Mouse (Mus musculus): ENCODE measurements at regions not wholly inside any gene's neighbourhood (a gene's known extent, or its start where the extent isn't known, plus 50 kb on each side); places are given as distances from the start of the nearest gene placed in this dataset.

- Histone ChIP-seq H3K9me3 (ENCODE audit: low read length) (no peaks in the 10 kb centered on the region), H3K27ac (ENCODE audit: low read depth) (no peak overlapping the region), H3K4me1 (ENCODE audit: insufficient read depth) (no peaks in the 10 kb centered on the region), H3K4me2 (ENCODE audit: low read depth, low read length) (no peak overlapping the region), H3K27me3 (ENCODE audit: insufficient read depth, low read length) (no peaks in the 10 kb centered on the region), H3K4me3 (ENCODE audit: low read depth, low read length) (no peak overlapping the region), H3K36me3 (replicated peaks; ENCODE audit: insufficient read depth, low read length) (no peaks in the 10 kb centered on the region), H3K9ac (replicated peaks) (no peak overlapping the region)
- WGBS (ENCODE audit: insufficient replicate concordance) = 48% methylated on average over 1 of the region's 1 CpGs
- ATAC-seq = no peak
- TF ChIP-seq EP300 (IDR thresholded peaks at IDR 0.05; ENCODE audit: low read depth) (no peak), CTCF (IDR thresholded peaks at IDR 0.05; ENCODE audit: low read depth) (no peak)
- DNase-seq = no peak
These were observed 295.9 kb downstream of the Lrrc3b start for GRCm38 (mm10) chr14:15142839-15143238.

- TF ChIP-seq EP300 (IDR thresholded peaks at IDR 0.05; ENCODE audit: low read depth) (no peak), CTCF (IDR thresholded peaks at IDR 0.05; ENCODE audit: low read depth) (no peak)
- Histone ChIP-seq H3K27ac (ENCODE audit: low read depth) (no peak overlapping the region), H3K9ac (replicated peaks) (no peak overlapping the region), H3K4me3 (ENCODE audit: low read depth, low read length) (no peak overlapping the region), H3K27me3 (ENCODE audit: insufficient read depth, low read length) (no peaks in the 10 kb centered on the region), H3K4me1 (ENCODE audit: insufficient read depth) (no peaks in the 10 kb centered on the region), H3K36me3 (replicated peaks; ENCODE audit: insufficient read depth, low read length) (no peaks in the 10 kb centered on the region), H3K4me2 (ENCODE audit: low read depth, low read length) (no peak overlapping the region), H3K9me3 (ENCODE audit: low read length) (no peaks in the 10 kb centered on the region)
- no peak for DNase-seq
- no peak for ATAC-seq
- 83% methylated on average over 1 of the region's 1 CpGs for WGBS (ENCODE audit: insufficient replicate concordance)
These were observed 290.3 kb downstream of the Lrrc3b start for GRCm38 (mm10) chr14:15148516-15148915.
